Mouse (Mus musculus) stomach, embryonic 15.5 days (tissue): ENCODE results near the gene Ripor1. TPM values are rescaled to one million over a fixed set of nuclear protein-coding genes. Genes with fewer than 3 reads are reported as not detected.
"Not testable (repeated sequence)": the region's sequence is repeated elsewhere in the genome, so short reads cannot be mapped to it uniquely, and the experiment has no call there.

Experiments
- ATAC-seq: fragments of 200-750 bp; cut with Nextera tagmentation; 2 replicates; pipeline ENCODE4 v1.8.0; 2017; ENCODE audit warnings: low read depth, moderate number of reproducible peaks, moderate TSS enrichment; ENCODE audit not compliant: insufficient read depth, low FRiP score
- H3K27ac ChIP-seq: fragments of 300-500 bp; sonication (generic); 2 replicates; pipeline ENCODE4 v1.5.1; 2015; ENCODE audit warnings: mild to moderate bottlenecking, inconsistent platforms
- H3K27me3 ChIP-seq: fragments of 300-500 bp; sonication (generic); replicated peaks from 2 replicates; pipeline ENCODE4 v1.6.1; 2015; ENCODE audit warnings: inconsistent platforms
- H3K36me3 ChIP-seq: fragments of 300-500 bp; sonication (generic); 2 replicates; pipeline ENCODE4 v1.6.1; 2015; ENCODE audit warnings: inconsistent platforms
- H3K4me1 ChIP-seq: fragments of 300-500 bp; sonication (generic); 2 replicates; pipeline ENCODE4 v1.6.1; 2015; ENCODE audit warnings: inconsistent platforms
- H3K4me2 ChIP-seq: fragments of 300-500 bp; sonication (generic); 2 replicates; pipeline ENCODE4 v1.6.1; 2015; ENCODE audit warnings: mild to moderate bottlenecking, inconsistent platforms
- H3K4me3 ChIP-seq: fragments of 300-500 bp; sonication (generic); replicated peaks from 2 replicates; pipeline ENCODE4 v1.5.1; 2015; ENCODE audit warnings: inconsistent platforms
- H3K9ac ChIP-seq: fragments of 300-500 bp; sonication (generic); 2 replicates; pipeline ENCODE4 v1.6.1; 2015; ENCODE audit warnings: inconsistent platforms
- H3K9me3 ChIP-seq: fragments of 300-500 bp; sonication (generic); 2 replicates; pipeline ENCODE4 v1.6.1; 2016; ENCODE audit warnings: inconsistent platforms
- WGBS: fragments of 180-500 bp; shearing (Covaris S2); methylation state at CpG from one replicate; pipeline ENCODE4 v1.1.7; 2015; 5-methylcytosine and 5-hydroxymethylcytosine counted together
- polyA plus RNA-seq: library from polyadenylated mRNA; unstranded; fragments of >200 nt; fragmentation: Nextera tagmentation; extraction: Ambion mirVana; gene quantifications from 2 replicates; pipeline ENCODE4 v1.2.1, GENCODE M21; 2015

Gene Ripor1
- polyA plus RNA-seq, 1 experiment from 2014 or later: 21.0 TPM

- Histone ChIP-seq H3K4me2 (no peak overlapping the region), H3K27me3 (no peaks in the 10 kb centered on the region), H3K4me3 (no peak overlapping the region), H3K36me3 (no peaks in the 10 kb centered on the region), H3K27ac (no peak overlapping the region), H3K9me3 (no peaks in the 10 kb centered on the region), H3K9ac (no peak overlapping the region), H3K4me1 (no peaks in the 10 kb centered on the region)
- 53% methylated on average over 3 of the region's 3 CpGs for WGBS
- ATAC-seq: no peak
These were observed 25.3 kb upstream of the Ripor1 start for GRCm38 (mm10) chr8:105579719-105580118.

DNA sequence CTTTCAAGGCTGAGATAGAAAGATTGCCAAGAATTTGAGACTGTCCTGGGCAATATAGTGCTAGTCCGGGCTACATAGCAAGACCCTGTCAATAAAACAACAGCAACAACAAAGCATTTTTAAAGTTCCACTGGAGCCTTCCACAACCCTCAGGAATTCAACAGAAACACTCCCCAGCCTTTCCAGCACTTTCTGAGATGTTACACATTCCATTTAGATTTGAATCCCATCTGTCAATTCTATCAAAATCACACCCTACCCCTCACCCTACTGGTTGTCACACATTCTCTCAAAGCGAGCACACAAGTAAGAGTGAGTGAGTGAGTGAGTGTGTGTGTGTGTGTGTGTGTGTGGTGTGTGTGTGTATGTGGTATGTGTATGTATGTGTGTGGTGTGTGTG is 12.6 kb upstream of the Ripor1 start:
- no peaks in the 10 kb centered on the region for H3K9me3 ChIP-seq
- H3K27me3 ChIP-seq: no peaks in the 10 kb centered on the region
- H3K9ac ChIP-seq: no peak overlapping the region
- H3K27ac ChIP-seq: no peak overlapping the region
- no peak for ATAC-seq
- WGBS: 62% methylated on average over 2 of the region's 2 CpGs
- no peak overlapping the region for H3K4me2 ChIP-seq
- no peak overlapping the region for H3K4me3 ChIP-seq
- no peaks in the 10 kb centered on the region for H3K36me3 ChIP-seq
- peaks cover 15% of the 10 kb centered on the region for H3K4me1 ChIP-seq

DNA sequence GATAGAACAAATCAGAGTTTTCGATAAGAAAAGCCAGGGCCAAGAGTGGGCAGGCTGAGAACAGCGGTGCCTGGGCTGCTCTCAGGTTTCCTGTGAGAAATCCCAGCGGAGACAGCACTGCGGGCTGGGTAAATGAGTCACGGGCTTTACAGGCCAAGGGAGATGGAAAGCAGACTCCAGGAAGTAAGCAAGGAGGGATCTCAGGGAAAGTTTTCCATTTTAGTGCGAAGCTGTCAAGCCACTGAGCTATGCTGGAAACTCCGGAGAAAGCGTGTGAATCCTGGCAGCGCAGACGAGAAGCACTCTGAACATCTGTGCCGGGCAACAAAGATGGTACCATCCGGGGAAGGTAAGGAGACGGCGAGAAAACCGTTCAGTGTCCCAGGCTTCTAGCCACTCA is 11.2 kb upstream of the Ripor1 start:
- no peak overlapping the region for H3K9ac ChIP-seq
- ATAC-seq: peak; percentile 74
- WGBS: 8% methylated on average over 15 of the region's 15 CpGs

DNA sequence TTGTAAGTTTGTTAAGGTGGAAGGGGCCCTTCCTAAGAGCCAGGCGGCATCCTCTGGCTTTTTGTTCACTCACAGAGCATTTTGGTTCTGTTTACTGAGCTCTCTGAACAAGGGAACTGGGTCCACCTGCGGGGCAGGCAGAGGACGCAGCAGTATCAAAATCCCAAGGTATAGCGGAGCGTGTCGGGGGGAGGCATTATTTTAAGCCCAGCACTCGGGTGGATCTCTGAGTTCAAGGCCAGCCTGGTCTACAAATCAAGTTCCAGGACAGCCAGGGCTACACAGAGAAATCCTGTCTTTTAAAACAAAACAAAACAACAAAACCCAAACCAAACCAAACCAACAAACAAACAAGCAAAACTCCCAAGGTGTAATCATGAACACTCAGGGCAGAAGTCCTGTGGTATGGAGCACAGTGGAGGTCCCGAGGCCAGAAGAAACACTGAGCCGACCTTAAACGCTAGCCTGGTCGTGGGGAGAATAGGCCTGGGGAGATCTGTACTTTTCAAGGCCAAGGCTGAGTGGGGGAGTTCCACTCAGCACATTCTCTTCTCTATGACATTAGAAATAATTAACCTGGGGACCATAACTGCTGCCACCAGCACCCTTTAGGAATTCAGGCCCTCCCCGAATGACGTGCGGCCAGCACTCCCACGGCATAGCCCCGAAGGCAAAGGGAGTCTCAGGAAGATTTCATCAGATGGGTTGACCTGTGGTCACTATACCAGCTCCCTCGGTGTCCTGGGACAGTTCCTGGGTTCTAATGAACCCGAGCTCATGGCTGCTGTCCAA is 10.4 kb upstream of the Ripor1 start:
- Histone ChIP-seq H3K4me3 (peak overlapping the region; percentile 8), H3K36me3 (no peaks in the 10 kb centered on the region), H3K4me1 (peaks cover 15% of the 10 kb centered on the region), H3K9me3 (no peaks in the 10 kb centered on the region), H3K27ac (peak overlapping the region; percentile 87), H3K4me2 (peak overlapping the region; percentile 43), H3K27me3 (no peaks in the 10 kb centered on the region), H3K9ac (no peak overlapping the region)
- 63% methylated on average over 18 of the region's 18 CpGs for whole genome bisulfite sequencing
- no peak for ATAC-seq

More for the DNA sequence above, 11.2 kb upstream of the Ripor1 start:
- Histone ChIP-seq H3K4me1 (peaks cover 15% of the 10 kb centered on the region), H3K4me3 (peak overlapping the region; percentile 8), H3K36me3 (no peaks in the 10 kb centered on the region), H3K9me3 (no peaks in the 10 kb centered on the region), H3K27ac (peak overlapping the region; percentile 87), H3K27me3 (no peaks in the 10 kb centered on the region), H3K4me2 (peak overlapping the region; percentile 43)

- WGBS: 8% methylated on average over 14 of the region's 14 CpGs
- Histone ChIP-seq H3K27ac (no peak overlapping the region), H3K27me3 (no peaks in the 10 kb centered on the region), H3K36me3 (no peaks in the 10 kb centered on the region), H3K4me2 (peak overlapping the region; percentile 49), H3K4me1 (peaks cover 15% of the 10 kb centered on the region), H3K9ac (no peak overlapping the region), H3K4me3 (peak overlapping the region; percentile 19; the same call in 1 of the 2 replicates), H3K9me3 (no peaks in the 10 kb centered on the region)
- ATAC-seq: peak; percentile 61; the same call in 1 of the 2 replicates
These were observed 8.6 kb upstream of the Ripor1 start for GRCm38 (mm10) chr8:105596362-105597034.

DNA sequence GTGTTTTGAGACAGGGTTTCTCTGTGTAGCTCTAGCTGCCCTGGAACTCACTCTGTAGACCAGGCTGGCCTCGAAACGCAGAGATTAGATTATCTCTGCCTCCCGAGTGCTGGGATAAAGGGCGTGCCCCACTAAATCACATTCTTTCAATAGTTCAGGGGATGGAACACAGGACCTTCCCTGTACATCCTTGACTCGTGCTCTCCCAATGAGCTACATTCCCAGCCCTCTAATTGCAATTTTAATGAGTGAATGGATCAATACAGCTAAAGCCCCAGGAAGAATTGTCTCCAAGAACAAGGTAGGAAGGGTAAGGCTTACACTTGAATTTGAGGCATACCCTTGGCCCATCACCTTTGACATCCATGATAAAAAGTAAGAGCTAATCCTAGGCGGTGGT is 6.3 kb upstream of the Ripor1 start:
- no peaks in the 10 kb centered on the region for H3K36me3 ChIP-seq
- H3K4me2 ChIP-seq: no peak overlapping the region
- H3K9ac ChIP-seq: no peak overlapping the region
- no peak overlapping the region for H3K4me3 ChIP-seq
- no peak for ATAC-seq
- H3K27ac ChIP-seq: no peak overlapping the region
- no peaks in the 10 kb centered on the region for H3K27me3 ChIP-seq
- WGBS: 78% methylated on average over 6 of the region's 6 CpGs
- H3K4me1 ChIP-seq: peaks cover 15% of the 10 kb centered on the region
- H3K9me3 ChIP-seq: no peaks in the 10 kb centered on the region

- WGBS: 76% methylated on average over 5 of the region's 5 CpGs
- Histone ChIP-seq H3K4me2 (no peak overlapping the region), H3K36me3 (no peaks in the 10 kb centered on the region), H3K4me1 (peaks cover 12% of the 10 kb centered on the region), H3K27ac (no peak overlapping the region), H3K9ac (no peak overlapping the region), H3K4me3 (no peak overlapping the region), H3K9me3 (no peaks in the 10 kb centered on the region), H3K27me3 (no peaks in the 10 kb centered on the region)
- ATAC-seq: no peak
These were observed 3.8 kb upstream of the Ripor1 start for GRCm38 (mm10) chr8:105601301-105601700.

DNA sequence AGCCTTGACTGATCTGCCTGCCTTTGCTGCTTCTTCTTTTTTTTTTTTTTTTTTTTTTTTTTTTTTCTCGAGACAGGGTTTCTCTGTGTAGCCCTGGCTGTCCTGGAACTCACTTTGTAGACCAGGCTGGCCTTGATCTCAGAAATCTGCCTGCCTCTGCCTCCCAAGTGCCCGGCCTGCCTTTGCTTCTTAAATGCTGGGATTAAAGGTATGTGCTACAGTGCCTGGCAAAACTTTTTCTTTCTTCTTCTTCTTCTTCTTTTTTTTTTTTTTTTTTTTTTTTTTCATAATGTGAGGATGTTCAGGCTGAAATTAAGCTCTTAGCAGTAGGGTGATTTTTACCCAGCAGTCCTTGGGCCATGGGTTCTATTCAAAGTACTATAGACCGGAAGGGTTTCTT is 2.5 kb upstream of the Ripor1 start:
- H3K9ac ChIP-seq, H3K9me3 ChIP-seq, H3K4me2 ChIP-seq, H3K27ac ChIP-seq, H3K36me3 ChIP-seq, ATAC-seq, H3K4me3 ChIP-seq, H3K27me3 ChIP-seq: not testable (repeated sequence)
- 85% methylated on average over 3 of the region's 3 CpGs for WGBS
- peaks cover 11% of the 10 kb centered on the region for H3K4me1 ChIP-seq

DNA sequence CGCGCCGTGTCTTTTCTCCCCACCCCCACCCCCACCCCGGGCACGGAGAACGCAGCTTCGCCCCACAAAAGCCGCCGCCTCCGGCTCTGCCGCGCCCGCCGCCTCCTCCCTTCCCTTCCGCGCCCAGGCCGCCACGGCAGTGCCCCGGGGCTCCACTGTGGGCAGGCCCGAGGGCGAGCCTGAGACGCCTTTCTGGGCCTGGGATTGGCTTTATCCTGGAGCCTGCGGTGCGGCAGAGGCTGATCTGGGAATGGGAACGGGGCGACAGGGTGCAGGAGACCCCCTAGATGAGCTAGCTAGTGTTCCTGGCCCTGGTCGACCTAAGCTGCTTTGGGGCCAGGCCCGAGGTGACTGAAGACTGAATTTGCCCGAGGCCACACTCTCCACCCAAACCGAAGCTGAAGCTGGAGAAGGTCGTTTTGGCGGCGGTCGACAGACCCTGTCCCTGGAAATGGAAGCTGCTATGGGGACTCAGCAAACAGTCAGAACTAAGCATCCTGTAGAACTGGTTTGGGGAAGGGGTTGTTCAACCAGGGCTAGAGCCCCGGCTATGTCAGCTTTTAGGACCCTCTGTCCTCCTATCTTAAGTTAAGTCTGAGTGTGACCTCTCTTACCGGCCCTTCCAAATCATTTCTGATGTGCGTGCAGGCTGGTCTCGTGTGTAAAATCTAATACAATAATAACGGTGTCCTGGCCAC is 585 bp downstream of the Ripor1 start:
- H3K27ac ChIP-seq: peak overlapping the region; percentile 87
- H3K36me3 ChIP-seq: 0 out of 2 replicates have a peak, but pooled peaks cover 2% of the 10 kb centered on the region
- peak overlapping the region; percentile 67 for H3K4me3 ChIP-seq
- no peaks in the 10 kb centered on the region for H3K27me3 ChIP-seq
- under 1% methylated on average over 39 of the region's 39 CpGs for WGBS
- H3K9ac ChIP-seq: peak overlapping the region; percentile 52
- H3K9me3 ChIP-seq: no peaks in the 10 kb centered on the region
- ATAC-seq: peak; percentile 25; the same call in 1 of the 2 replicates
- peak overlapping the region; percentile 94 for H3K4me2 ChIP-seq
- H3K4me1 ChIP-seq: peaks cover 15% of the 10 kb centered on the region

DNA sequence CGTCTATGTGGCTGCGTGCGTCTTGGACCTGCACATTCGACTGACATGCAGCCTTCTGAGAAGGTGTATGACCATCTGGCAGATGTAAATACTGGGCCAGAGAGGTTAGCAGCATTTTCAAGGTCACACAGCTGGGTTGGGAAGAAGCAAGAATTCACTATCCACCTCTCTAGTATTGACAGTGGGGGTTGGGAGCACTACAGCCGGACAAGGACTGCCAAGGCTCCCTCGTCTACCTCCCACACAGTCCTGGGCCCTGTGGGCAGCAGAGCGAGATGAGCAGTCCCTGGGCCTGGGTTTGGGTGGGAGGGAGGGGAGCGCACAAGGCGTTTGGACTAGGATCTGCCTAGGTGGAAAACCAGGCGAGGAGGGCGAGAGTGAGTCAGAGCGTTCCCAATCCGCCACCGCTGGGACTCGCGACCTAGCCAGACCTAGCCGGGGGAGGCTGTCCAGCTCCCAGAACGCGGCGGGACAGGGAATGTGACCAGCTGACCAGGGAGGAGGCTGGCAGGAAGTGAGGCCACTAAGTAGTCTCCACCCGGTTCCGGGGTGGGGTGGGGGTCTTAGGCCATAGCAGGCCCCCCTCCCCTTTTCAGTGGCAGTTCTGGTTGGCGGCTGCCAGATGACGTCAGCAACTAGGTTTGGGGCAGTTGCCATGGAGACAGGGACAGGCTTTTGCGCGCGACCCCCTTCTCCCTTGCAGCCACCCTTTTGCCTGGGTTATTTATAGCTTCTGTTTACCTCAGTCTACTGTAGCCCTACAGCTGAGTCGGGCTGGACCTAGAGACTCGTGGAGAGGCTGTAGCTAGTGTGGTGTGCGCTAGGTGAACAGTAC is 1.4 kb downstream of the Ripor1 start:
- H3K27me3 ChIP-seq: no peaks in the 10 kb centered on the region
- peak overlapping the region; percentile 52; the same call in 1 of the 2 replicates for H3K9ac ChIP-seq
- peak overlapping the region; percentile 94 for H3K4me2 ChIP-seq
- 1% methylated on average over 30 of the region's 30 CpGs for WGBS
- peak; percentile 57 for ATAC-seq
- no peaks in the 10 kb centered on the region for H3K9me3 ChIP-seq
- 0 out of 2 replicates have a peak, but pooled peaks cover 2% of the 10 kb centered on the region for H3K36me3 ChIP-seq
- peaks cover 15% of the 10 kb centered on the region for H3K4me1 ChIP-seq
- peak overlapping the region; percentile 87 for H3K27ac ChIP-seq
- peak overlapping the region; percentile 67 for H3K4me3 ChIP-seq

- Histone ChIP-seq H3K27me3 (no peaks in the 10 kb centered on the region), H3K4me1 (peaks cover 15% of the 10 kb centered on the region), H3K9me3 (no peaks in the 10 kb centered on the region), H3K4me3 (peak overlapping the region; percentile 67), H3K4me2 (peak overlapping the region; percentile 94), H3K36me3 (0 out of 2 replicates have a peak, but pooled peaks cover 2% of the 10 kb centered on the region), H3K27ac (peak overlapping the region; percentile 87; the same call in 1 of the 2 replicates), H3K9ac (no peak overlapping the region)
- 9% methylated on average over 10 of the region's 10 CpGs for WGBS
- ATAC-seq: no peak
These were observed 2.0 kb downstream of the Ripor1 start for GRCm38 (mm10) chr8:105607062-105607461.
